Mouse (Mus musculus) small intestine, adult 2 months (tissue): Measurements from ENCODE around the gene Ggt6.

Experiments used
- CTCF ChIP-seq: fragments of 200-500 bp; IDR thresholded peaks from 2 replicates; pipeline ENCODE4 v1.5.1; 2012; ENCODE audit warnings: low read depth, mild to moderate bottlenecking, control low read depth, inconsistent platforms, low read length, moderate library complexity, mixed read lengths; ENCODE audit not compliant: insufficient replicate concordance, insufficient read length; ENCODE audit errors: extremely low read depth
- POLR2A ChIP-seq: fragments of 200-500 bp; IDR thresholded peaks from 2 replicates; pipeline ENCODE4 v1.6.1; 2012; ENCODE audit warnings: low read depth, mild to moderate bottlenecking, control low read depth, inconsistent platforms, low read length, moderate library complexity

DNA sequence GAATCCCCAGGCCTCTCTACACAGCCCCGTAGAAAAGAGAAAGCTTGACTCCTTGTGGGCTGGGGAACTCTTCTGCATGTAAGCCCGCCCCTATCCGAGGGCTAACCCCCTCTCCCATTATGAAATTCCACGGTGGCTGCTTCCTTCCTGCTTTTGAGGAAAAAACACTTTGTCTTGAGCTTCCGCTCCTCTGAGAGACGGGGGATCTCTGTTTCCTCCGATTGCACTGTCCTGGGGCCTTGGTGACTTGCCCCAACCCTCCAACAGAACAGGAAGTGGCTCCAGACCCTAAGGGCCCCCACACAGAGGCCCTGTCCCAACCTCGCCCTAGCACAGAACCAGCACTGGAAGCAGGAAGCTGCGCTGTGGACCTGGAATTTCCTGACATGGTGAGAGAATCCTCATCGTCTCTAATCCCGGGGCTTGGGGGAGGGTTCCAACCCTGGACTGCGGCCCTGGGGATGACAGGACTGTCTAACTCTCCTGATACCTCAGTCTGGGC, 22.7 kb downstream of the Ggt6 start:
- TF ChIP-seq POLR2A (no peak), CTCF (no peak)
